Mouse (Mus musculus) ES-Bruce4 (cell line): Measurements from ENCODE around the gene Pias1. TPM values are rescaled to one million over a fixed set of nuclear protein-coding genes. Genes with fewer than 3 reads are reported as not detected.

ENCODE experiments used
- H3K27ac ChIP-seq: 2 replicates; pipeline ENCODE4 v1.5.1; 2012; ENCODE audit warnings: low read length, inconsistent platforms; ENCODE audit not compliant: insufficient read depth
- H3K27me3 ChIP-seq: 2 replicates; pipeline ENCODE4 v1.6.1; 2012; ENCODE audit warnings: mild to moderate bottlenecking, low read length, inconsistent platforms; ENCODE audit not compliant: control insufficient read depth, poor library complexity, insufficient read depth, severe bottlenecking
- H3K36me3 ChIP-seq: 2 replicates; pipeline ENCODE4 v1.6.1; 2012; ENCODE audit warnings: inconsistent platforms, mild to moderate bottlenecking, low read length, moderate library complexity; ENCODE audit not compliant: control insufficient read depth, poor library complexity, insufficient read depth, severe bottlenecking
- H3K4me1 ChIP-seq: one replicate; pipeline ENCODE4 v1.8.1; 2011; ENCODE audit warnings: low read length; ENCODE audit not compliant: control insufficient read depth, insufficient read depth
- H3K4me3 ChIP-seq: 2 replicates; pipeline ENCODE4 v1.5.1; 2011; ENCODE audit warnings: low read depth, mild to moderate bottlenecking, low read length
- H3K9ac ChIP-seq: 2 replicates; pipeline ENCODE4 v1.6.1; 2012; ENCODE audit warnings: low read depth, mild to moderate bottlenecking, inconsistent platforms; ENCODE audit not compliant: poor library complexity, severe bottlenecking
- H3K9me3 ChIP-seq: replicated peaks from 2 replicates; pipeline ENCODE4 v1.6.1; 2012; ENCODE audit warnings: mild to moderate bottlenecking, low read length, inconsistent platforms; ENCODE audit not compliant: control insufficient read depth, poor library complexity, insufficient read depth, severe bottlenecking
- CTCF ChIP-seq: IDR thresholded peaks from one replicate; pipeline ENCODE4 v1.8.1; 2011; ENCODE audit warnings: low read depth, low read length
- EP300 ChIP-seq: IDR thresholded peaks from 2 replicates; pipeline ENCODE4 v1.6.1; 2011; ENCODE audit warnings: low read depth, low read length; ENCODE audit not compliant: insufficient read depth
- POLR2A ChIP-seq: IDR thresholded peaks from one replicate; pipeline ENCODE4 v1.8.1; 2011; ENCODE audit warnings: low read length; ENCODE audit not compliant: insufficient read depth
- polyA plus RNA-seq: library from polyadenylated mRNA; stranded (reverse); fragments of >200 nt; gene quantifications from 2 replicates; pipeline ENCODE4 v1.2.4, GENCODE M21; 2011; ENCODE audit warnings: low read depth; ENCODE audit not compliant: missing spikeins, insufficient read depth, insufficient read length

Gene Pias1
- polyA plus RNA-seq, 1 experiment = 63.8 TPM

- H3K9me3 ChIP-seq = no peaks in the 10 kb centered on the region
- peak overlapping the region; percentile 89 for H3K9ac ChIP-seq
- no peaks in the 10 kb centered on the region for H3K27me3 ChIP-seq
- no peaks in the 10 kb centered on the region for H3K4me1 ChIP-seq
- no peak overlapping the region for H3K27ac ChIP-seq
- TF ChIP-seq POLR2A (no peak), CTCF (no peak), EP300 (no peak)
- peak overlapping the region; percentile 99 for H3K4me3 ChIP-seq
- H3K36me3 ChIP-seq = no peaks in the 10 kb centered on the region
Observed at GRCm38 (mm10) chr9:62980162-62980776, 7.5 kb downstream of the Pias1 start.

- no peak overlapping the region for H3K27ac ChIP-seq
- H3K9ac ChIP-seq = peak overlapping the region; percentile 89
- H3K9me3 ChIP-seq = no peaks in the 10 kb centered on the region
- no peaks in the 10 kb centered on the region for H3K4me1 ChIP-seq
- no peaks in the 10 kb centered on the region for H3K36me3 ChIP-seq
- TF ChIP-seq CTCF (no peak), POLR2A (no peak), EP300 (no peak)
- no peaks in the 10 kb centered on the region for H3K27me3 ChIP-seq
- H3K4me3 ChIP-seq = peak overlapping the region; percentile 99
Observed at GRCm38 (mm10) chr9:62979461-62980161, 8.1 kb downstream of the Pias1 start.

GRCm38 (mm10) chr9:62977152-62977551 lies 10.6 kb downstream of the Pias1 start:
- Histone ChIP-seq H3K4me1 (no peaks in the 10 kb centered on the region), H3K36me3 (no peaks in the 10 kb centered on the region), H3K27ac (no peak overlapping the region), H3K9ac (no peak overlapping the region), H3K4me3 (no peak overlapping the region), H3K9me3 (no peaks in the 10 kb centered on the region), H3K27me3 (no peaks in the 10 kb centered on the region)
- TF ChIP-seq CTCF (no peak), EP300 (no peak), POLR2A (no peak)

- TF ChIP-seq EP300 (no peak), POLR2A (no peak), CTCF (no peak)
Observed at GRCm38 (mm10) chr9:62975830-62976229, 11.9 kb downstream of the Pias1 start.

GRCm38 (mm10) chr9:62974439-62974838 lies 13.3 kb downstream of the Pias1 start:
- Histone ChIP-seq H3K27ac (no peak overlapping the region), H3K9me3 (no peaks in the 10 kb centered on the region), H3K4me1 (no peaks in the 10 kb centered on the region), H3K4me3 (no peak overlapping the region), H3K27me3 (no peaks in the 10 kb centered on the region), H3K9ac (no peak overlapping the region), H3K36me3 (no peaks in the 10 kb centered on the region)
- peak; percentile 21 for TF ChIP-seq CTCF
- no peak for TF ChIP-seq POLR2A

More at GRCm38 (mm10) chr9:62975830-62976229, 11.9 kb downstream of the Pias1 start:
- H3K27ac ChIP-seq = no peak overlapping the region
- H3K27me3 ChIP-seq = no peaks in the 10 kb centered on the region
- H3K4me3 ChIP-seq = no peak overlapping the region
- no peaks in the 10 kb centered on the region for H3K9me3 ChIP-seq
- H3K9ac ChIP-seq = no peak overlapping the region
- no peaks in the 10 kb centered on the region for H3K36me3 ChIP-seq
- no peaks in the 10 kb centered on the region for H3K4me1 ChIP-seq

- no peaks in the 10 kb centered on the region for H3K9me3 ChIP-seq
- H3K27ac ChIP-seq = no peak overlapping the region
- no peak overlapping the region for H3K4me3 ChIP-seq
- no peaks in the 10 kb centered on the region for H3K4me1 ChIP-seq
- no peak overlapping the region for H3K9ac ChIP-seq
- TF ChIP-seq EP300 (no peak), POLR2A (no peak), CTCF (peak; percentile 49)
- no peaks in the 10 kb centered on the region for H3K36me3 ChIP-seq
- no peaks in the 10 kb centered on the region for H3K27me3 ChIP-seq
Observed at GRCm38 (mm10) chr9:62972073-62972745, 15.5 kb downstream of the Pias1 start.
